Mouse (Mus musculus) embryonic facial prominence, embryonic 13.5 days (tissue): ENCODE data around the gene Gm20671. TPM values are rescaled to one million over a fixed set of nuclear protein-coding genes. Genes with fewer than 3 reads are reported as not detected.
"Not testable (repeated sequence)": the region's sequence is repeated elsewhere in the genome, so short reads cannot be mapped to it uniquely, and the experiment has no call there.

Source experiments
- ATAC-seq: fragments of 200-750 bp; cut with Nextera tagmentation; 2 replicates; pipeline ENCODE4 v1.8.0; 2017; ENCODE audit warnings: low read depth; ENCODE audit not compliant: insufficient number of reproducible peaks, insufficient read depth, low FRiP score, low TSS enrichment
- H3K27ac ChIP-seq: fragments of 300-500 bp; sonication (generic); 2 replicates; pipeline ENCODE4 v1.5.1; 2015; ENCODE audit warnings: moderate library complexity, mild to moderate bottlenecking, inconsistent platforms
- H3K27me3 ChIP-seq: fragments of 300-500 bp; sonication (generic); 2 replicates; pipeline ENCODE4 v1.6.1; 2015; ENCODE audit warnings: mild to moderate bottlenecking, inconsistent platforms
- H3K36me3 ChIP-seq: fragments of 300-500 bp; sonication (generic); 2 replicates; pipeline ENCODE4 v1.6.1; 2015; ENCODE audit warnings: mild to moderate bottlenecking, inconsistent platforms
- H3K4me1 ChIP-seq: fragments of 300-500 bp; sonication (generic); 2 replicates; pipeline ENCODE4 v1.6.1; 2015; ENCODE audit warnings: inconsistent platforms
- H3K4me2 ChIP-seq: fragments of 300-500 bp; sonication (generic); 2 replicates; pipeline ENCODE4 v1.6.1; 2015; ENCODE audit warnings: moderate library complexity, mild to moderate bottlenecking, inconsistent platforms
- H3K4me3 ChIP-seq: fragments of 300-500 bp; sonication (generic); 2 replicates; pipeline ENCODE4 v1.5.1; 2015; ENCODE audit warnings: mild to moderate bottlenecking, inconsistent platforms
- H3K9ac ChIP-seq: fragments of 300-500 bp; sonication (generic); 2 replicates; pipeline ENCODE4 v1.6.1; 2015; ENCODE audit warnings: mild to moderate bottlenecking, inconsistent platforms
- H3K9me3 ChIP-seq: fragments of 300-500 bp; sonication (generic); 2 replicates; pipeline ENCODE4 v1.6.1; 2016; ENCODE audit warnings: inconsistent platforms
- WGBS: fragments of 180-500 bp; shearing (Covaris S2); methylation state at CpG from one replicate; pipeline ENCODE4 v1.1.7; 2015; ENCODE audit warnings: mixed read lengths; 5-methylcytosine and 5-hydroxymethylcytosine counted together
- polyA plus RNA-seq: library from polyadenylated mRNA; unstranded; fragments of >200 nt; fragmentation: Nextera tagmentation; extraction: Ambion mirVana; gene quantifications from 2 replicates; pipeline ENCODE4 v1.2.1, GENCODE M21; 2015

The Gm20671 gene
- polyA plus RNA-seq, 1 experiment from 2014 or later: not detected

GRCm38 (mm10) chr5:32728300-32728699 is 98.6 kb downstream of the Gm20671 start:
- no peak overlapping the region for H3K4me3 ChIP-seq
- no peaks in the 10 kb centered on the region for H3K27me3 ChIP-seq
- H3K9me3 ChIP-seq: no peaks in the 10 kb centered on the region
- no peaks in the 10 kb centered on the region for H3K4me1 ChIP-seq
- no peak for ATAC-seq
- no peak overlapping the region for H3K4me2 ChIP-seq
- H3K27ac ChIP-seq: no peak overlapping the region
- peaks cover under 1% of the 10 kb centered on the region; the same call in 1 of the 2 replicates for H3K36me3 ChIP-seq
- 83% methylated on average over 7 of the region's 7 CpGs for WGBS
- no peak overlapping the region for H3K9ac ChIP-seq

- H3K9ac ChIP-seq, ATAC-seq, H3K4me1 ChIP-seq, H3K27me3 ChIP-seq, H3K9me3 ChIP-seq, H3K4me2 ChIP-seq, H3K27ac ChIP-seq, H3K36me3 ChIP-seq, H3K4me3 ChIP-seq: not testable (repeated sequence)
- WGBS: 72% methylated on average over 3 of the region's 3 CpGs
Observed at GRCm38 (mm10) chr5:32725397-32725796, 101.5 kb downstream of the Gm20671 start.

GRCm38 (mm10) chr5:32723981-32724380 is 102.9 kb downstream of the Gm20671 start:
- no peaks in the 10 kb centered on the region for H3K36me3 ChIP-seq
- WGBS: 78% methylated on average over 7 of the region's 7 CpGs
- no peak overlapping the region for H3K9ac ChIP-seq
- H3K4me1 ChIP-seq: no peaks in the 10 kb centered on the region
- ATAC-seq: no peak
- no peak overlapping the region for H3K4me2 ChIP-seq
- H3K27ac ChIP-seq: no peak overlapping the region
- H3K9me3 ChIP-seq: no peaks in the 10 kb centered on the region
- no peak overlapping the region for H3K4me3 ChIP-seq
- H3K27me3 ChIP-seq: no peaks in the 10 kb centered on the region

GRCm38 (mm10) chr5:32722711-32723110 is 104.2 kb downstream of the Gm20671 start:
- not testable (repeated sequence) for H3K27me3 ChIP-seq, H3K36me3 ChIP-seq, H3K4me2 ChIP-seq, ATAC-seq, H3K4me1 ChIP-seq, H3K4me3 ChIP-seq, H3K27ac ChIP-seq, H3K9ac ChIP-seq, H3K9me3 ChIP-seq
- 79% methylated on average over 8 of the region's 8 CpGs for WGBS

- Histone ChIP-seq H3K9ac (no peak overlapping the region), H3K4me1 (no peaks in the 10 kb centered on the region), H3K27me3 (no peaks in the 10 kb centered on the region), H3K9me3 (no peaks in the 10 kb centered on the region), H3K27ac (no peak overlapping the region), H3K4me2 (no peak overlapping the region), H3K36me3 (no peaks in the 10 kb centered on the region), H3K4me3 (no peak overlapping the region)
- ATAC-seq: no peak
- WGBS: 68% methylated on average over 7 of the region's 7 CpGs
Observed at GRCm38 (mm10) chr5:32722263-32722662, 104.6 kb downstream of the Gm20671 start.

- Histone ChIP-seq H3K9ac (no peak overlapping the region), H3K9me3 (no peaks in the 10 kb centered on the region), H3K27me3 (no peaks in the 10 kb centered on the region), H3K36me3 (no peaks in the 10 kb centered on the region), H3K4me3 (no peak overlapping the region), H3K4me2 (no peak overlapping the region), H3K4me1 (no peaks in the 10 kb centered on the region), H3K27ac (no peak overlapping the region)
- ATAC-seq: no peak
- 55% methylated on average over 3 of the region's 3 CpGs for WGBS
Observed at GRCm38 (mm10) chr5:32721316-32721715, 105.6 kb downstream of the Gm20671 start.

GRCm38 (mm10) chr5:32720416-32720815 is 106.5 kb downstream of the Gm20671 start:
- Histone ChIP-seq H3K9me3 (no peaks in the 10 kb centered on the region), H3K27ac (no peak overlapping the region), H3K36me3 (no peaks in the 10 kb centered on the region), H3K27me3 (no peaks in the 10 kb centered on the region), H3K4me2 (no peak overlapping the region), H3K4me3 (no peak overlapping the region), H3K9ac (no peak overlapping the region), H3K4me1 (no peaks in the 10 kb centered on the region)
- WGBS: 75% methylated on average over 9 of the region's 9 CpGs
- no peak for ATAC-seq

- no peaks in the 10 kb centered on the region for H3K27me3 ChIP-seq
- H3K4me1 ChIP-seq: no peaks in the 10 kb centered on the region
- H3K4me2 ChIP-seq: no peak overlapping the region
- no peak overlapping the region for H3K4me3 ChIP-seq
- H3K36me3 ChIP-seq: no peaks in the 10 kb centered on the region
- ATAC-seq: no peak
- no peaks in the 10 kb centered on the region for H3K9me3 ChIP-seq
- H3K27ac ChIP-seq: no peak overlapping the region
- no peak overlapping the region for H3K9ac ChIP-seq
- WGBS: 43% methylated on average over 6 of the region's 6 CpGs
Observed at GRCm38 (mm10) chr5:32718916-32719315, 108.0 kb downstream of the Gm20671 start.

- Histone ChIP-seq H3K4me3 (no peak overlapping the region), H3K27me3 (no peaks in the 10 kb centered on the region), H3K9ac (no peak overlapping the region), H3K9me3 (no peaks in the 10 kb centered on the region), H3K4me1 (peaks cover 6% of the 10 kb centered on the region), H3K36me3 (no peaks in the 10 kb centered on the region), H3K27ac (no peak overlapping the region), H3K4me2 (no peak overlapping the region)
- 48% methylated on average over 1 of the region's 1 CpGs for WGBS
- ATAC-seq: no peak
Observed at GRCm38 (mm10) chr5:32717726-32718125, 109.2 kb downstream of the Gm20671 start.

- H3K27ac ChIP-seq: peak overlapping the region; percentile 90
- peak overlapping the region; percentile 74 for H3K9ac ChIP-seq
- H3K27me3 ChIP-seq: no peaks in the 10 kb centered on the region
- under 1% methylated on average over 55 of the region's 55 CpGs for WGBS
- peak overlapping the region; percentile 61 for H3K4me3 ChIP-seq
- peak overlapping the region; percentile 84 for H3K4me2 ChIP-seq
- no peaks in the 10 kb centered on the region for H3K9me3 ChIP-seq
- H3K4me1 ChIP-seq: peaks cover 9% of the 10 kb centered on the region
- peak; percentile 96 for ATAC-seq
- H3K36me3 ChIP-seq: no peaks in the 10 kb centered on the region
Observed at GRCm38 (mm10) chr5:32713703-32714467, 113.0 kb downstream of the Gm20671 start.

GRCm38 (mm10) chr5:32713042-32713702 is 113.7 kb downstream of the Gm20671 start:
- Histone ChIP-seq H3K4me2 (peak overlapping the region; percentile 84), H3K36me3 (no peaks in the 10 kb centered on the region), H3K9me3 (no peaks in the 10 kb centered on the region), H3K9ac (peak overlapping the region; percentile 74), H3K27ac (peak overlapping the region; percentile 90), H3K4me1 (peaks cover 9% of the 10 kb centered on the region), H3K27me3 (no peaks in the 10 kb centered on the region), H3K4me3 (peak overlapping the region; percentile 61)
- 23% methylated on average over 2 of the region's 2 CpGs for WGBS
- ATAC-seq: no peak
